Mouse (Mus musculus): ENCODE data around the gene Dusp14. TPM values are rescaled to one million over a fixed set of nuclear protein-coding genes. Genes with fewer than 3 reads are reported as not detected.

Dusp14 gene
- 10.1 TPM for polyA plus RNA-seq (2017; shearing (Covaris generic))

DNA sequence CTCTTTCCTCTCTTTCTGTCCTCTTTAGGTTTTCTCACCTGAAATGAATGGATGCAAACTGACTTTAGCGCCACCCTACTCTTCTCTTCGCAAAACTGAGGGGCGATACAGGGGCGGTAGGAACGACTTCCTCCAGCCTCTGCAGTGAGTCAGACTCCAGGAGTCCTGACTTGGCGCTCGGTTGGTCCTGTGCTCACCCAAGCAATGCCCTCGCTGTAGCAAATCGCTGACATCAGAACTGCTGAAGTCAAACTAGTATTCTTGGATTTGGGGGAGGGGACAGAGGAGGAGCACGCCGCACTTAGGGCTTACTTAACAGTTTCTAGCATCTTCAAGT is at the start of gene Dusp14:
Gene Dusp14, minus strand, starts transcription at position 228 of the 337 bp plus-strand sequence.

Other genes with a start within 250 kb of the Dusp14 start
- 0.15 TPM for gene Hnf1b, start 219.2 kb downstream of the Dusp14 start, polyA plus RNA-seq (2017; shearing (Covaris generic))
- 47.9 TPM for gene Ddx52, start 127.2 kb downstream of the Dusp14 start, polyA plus RNA-seq (2017; shearing (Covaris generic))
- 36.7 TPM for gene Synrg, start 104.8 kb downstream of the Dusp14 start, polyA plus RNA-seq (2017; shearing (Covaris generic))
- 6.2 TPM for gene Tada2a, start 60.3 kb upstream of the Dusp14 start, polyA plus RNA-seq (2017; shearing (Covaris generic))
- gene Acaca, start 60.4 kb upstream of the Dusp14 start, polyA plus RNA-seq (2017; shearing (Covaris generic)), result 12.7 TPM
- gene Gm11437, start 98.2 kb upstream of the Dusp14 start, polyA plus RNA-seq (2017; shearing (Covaris generic)), result not detected

All from effector memory CD4-positive, alpha-beta T cell, adult 5 months (primary cell).